Mouse (Mus musculus) C2C12 (cell line): Measurements from ENCODE around the gene Mindy4.

Source experiments
- CTCF ChIP-seq: IDR thresholded peaks from one replicate; pipeline ENCODE4 v1.5.1; 2011; ENCODE audit not compliant: control insufficient read depth, insufficient read depth, insufficient read length
- USF1 ChIP-seq: IDR thresholded peaks from one replicate; pipeline ENCODE4 v1.6.1; 2011; ENCODE audit warnings: low read depth, mild to moderate bottlenecking, control low read depth, moderate library complexity

GRCm38 (mm10) chr6:55202913-55203910 lies at the start of gene Mindy4:
- TF ChIP-seq CTCF (no peak), USF1 (no peak)
